Mouse (Mus musculus) kidney, postnatal 14 days (tissue): ENCODE measurements around the gene Rapgef1.
"Not testable (repeated sequence)": the region's sequence is repeated elsewhere in the genome, so short reads cannot be mapped to it uniquely, and the experiment has no call there.

Source experiments
- DNase-seq: peaks from one replicate; pipeline ENCODE4 v3.0.0; 2022; ENCODE audit warnings: mixed read lengths

The Rapgef1 gene

GRCm38 (mm10) chr2:29706726-29707620, 87.5 kb downstream of the Rapgef1 start:
- DNase-seq: no peak

- peak; percentile 26 for DNase-seq
Measured at GRCm38 (mm10) chr2:29707731-29708130, 88.2 kb downstream of the Rapgef1 start.

- DNase-seq: not testable (repeated sequence)
Measured at GRCm38 (mm10) chr2:29708209-29708608, 88.7 kb downstream of the Rapgef1 start.

GRCm38 (mm10) chr2:29711038-29711437, 91.5 kb downstream of the Rapgef1 start:
- no peak for DNase-seq

- DNase-seq: no peak
Measured at GRCm38 (mm10) chr2:29711877-29712276, 92.4 kb downstream of the Rapgef1 start.

GRCm38 (mm10) chr2:29713501-29713900, 94.0 kb downstream of the Rapgef1 start:
- no peak for DNase-seq

GRCm38 (mm10) chr2:29714127-29714526, 94.6 kb downstream of the Rapgef1 start:
- DNase-seq: no peak

- no peak for DNase-seq
Measured at GRCm38 (mm10) chr2:29716143-29716542, 96.6 kb downstream of the Rapgef1 start.

- peak; percentile 86 for DNase-seq
Measured at GRCm38 (mm10) chr2:29716691-29717090, 97.2 kb downstream of the Rapgef1 start.

- no peak for DNase-seq
Measured at GRCm38 (mm10) chr2:29718581-29718980, 99.1 kb downstream of the Rapgef1 start.

- no peak for DNase-seq
Measured at GRCm38 (mm10) chr2:29723132-29723531, 103.6 kb downstream of the Rapgef1 start.

- no peak for DNase-seq
Measured at GRCm38 (mm10) chr2:29724664-29725365, 105.3 kb downstream of the Rapgef1 start.

- DNase-seq: no peak
Measured at GRCm38 (mm10) chr2:29729500-29729899, 110.0 kb downstream of the Rapgef1 start.

- peak; percentile 70 for DNase-seq
Measured at GRCm38 (mm10) chr2:29731545-29731944, 112.0 kb downstream of the Rapgef1 start.

GRCm38 (mm10) chr2:29732559-29732958, 113.0 kb downstream of the Rapgef1 start:
- peak; percentile 30 for DNase-seq

GRCm38 (mm10) chr2:29733348-29733747, 113.8 kb downstream of the Rapgef1 start:
- no peak for DNase-seq

- DNase-seq: no peak
Measured at GRCm38 (mm10) chr2:29735708-29736107, 116.2 kb downstream of the Rapgef1 start.

GRCm38 (mm10) chr2:29737209-29737925, 117.8 kb downstream of the Rapgef1 start:
- DNase-seq: no peak

- DNase-seq: no peak
Measured at GRCm38 (mm10) chr2:29738799-29739198, 119.3 kb downstream of the Rapgef1 start.

GRCm38 (mm10) chr2:29739368-29739767, 119.8 kb downstream of the Rapgef1 start:
- DNase-seq: no peak

- no peak for DNase-seq
Measured at GRCm38 (mm10) chr2:29741207-29741606, 121.7 kb downstream of the Rapgef1 start.

- peak; percentile 41 for DNase-seq
Measured at GRCm38 (mm10) chr2:29744256-29744655, 124.7 kb downstream of the Rapgef1 start.

GRCm38 (mm10) chr2:29747188-29747782, 127.8 kb downstream of the Rapgef1 start:
- no peak for DNase-seq
